In the genomic region with DNA sequence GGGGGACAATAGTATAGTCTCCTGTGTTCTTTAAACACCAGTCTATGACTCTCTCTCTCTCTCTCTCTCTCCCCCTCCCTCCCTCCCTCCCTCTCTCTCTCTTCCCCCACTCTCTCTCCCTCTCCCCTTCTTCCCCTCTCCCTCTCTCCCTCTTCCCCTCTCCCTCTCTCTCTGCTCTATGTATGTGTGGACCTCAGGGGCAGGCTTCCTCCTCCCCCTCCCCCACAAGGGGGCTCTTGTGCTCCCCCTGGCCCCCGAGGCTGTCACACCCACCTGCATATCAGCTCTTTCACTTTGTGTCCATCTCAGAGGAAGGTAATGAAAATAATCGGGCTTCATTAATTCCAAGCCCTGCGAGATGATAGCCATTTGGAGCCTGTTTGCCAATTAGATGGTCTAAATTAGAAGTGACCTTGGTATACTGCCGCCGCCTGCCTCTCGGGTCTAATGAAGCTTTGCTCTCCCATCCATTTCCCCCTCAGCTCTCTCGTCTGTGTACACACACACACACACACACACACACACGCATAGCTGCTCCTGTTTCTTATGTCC, we compare ENCODE assay signal across 21 mouse cellular contexts.
DNase-seq lines count a peak whose midpoint lies in the region; ATAC-seq and TF ChIP-seq lines count a peak whose summit lies in the region.
"Had no signal": no experiment of that assay in that cellular context is flagged by ENCODE, and none has a peak within 500 bp of the region (broad histone marks: within the 10 kb centered on the region; RNA-seq: fewer than 3 reads in every experiment).

No protein-coding gene starts in this region.

- intact Hi-C loops in heart, adult 2 months (cut with DNase I) = no loop called here
- intact Hi-C loops in left cerebral cortex, postnatal 10 days (cut with DNase I) = no loop called here

- no peak for TF ChIP-seq CTCF in MEL (IDR thresholded peaks at IDR 0.05 in 2 of 3, conservative IDR thresholded peaks at IDR 0.05 in 1 of 3; ENCODE audit: control insufficient read depth in 1 of 3, insufficient read depth in 1 of 3, low read depth in 2 of 3, low read length in 3 of 3, poor library complexity in 1 of 3, severe bottlenecking in 1 of 3)
- no peak for TF ChIP-seq CTCF in heart, adult 2 months (IDR thresholded peaks at IDR 0.05)

- peaks cover 3% of the 10 kb centered on the region; the same call in 1 of the 2 replicates for H3K9me3 ChIP-seq in forebrain, embryonic 11.5 days (ENCODE audit: control insufficient read depth, low read length)
- H3K9me3 ChIP-seq in forebrain, embryonic 10.5 days = peaks cover 20% of the 10 kb centered on the region
- no peaks in the 10 kb centered on the region for H3K9me3 ChIP-seq in MEL (replicated peaks; ENCODE audit: insufficient read depth, low read length)
- no peaks in the 10 kb centered on the region for H3K9me3 ChIP-seq in hindbrain, embryonic 13.5 days
- no peaks in the 10 kb centered on the region for H3K9me3 ChIP-seq in midbrain, embryonic 14.5 days (ENCODE audit: control insufficient read depth, low read length)
- H3K9me3 ChIP-seq: heart, embryonic 13.5 days; intestine, embryonic 15.5 days had no signal

- TF ChIP-seq EP300 in MEL (IDR thresholded peaks at IDR 0.05; ENCODE audit: low read depth in 1 of 2, low read length in 2 of 2) = no peak
- TF ChIP-seq EP300 in heart, adult 2 months (IDR thresholded peaks at IDR 0.05; ENCODE audit: insufficient read depth, low read depth, low read length) = no peak

- TF ChIP-seq RAD21 in MEL (IDR thresholded peaks at IDR 0.05; ENCODE audit: low read depth, low read length) = no peak

- WGBS in forebrain, embryonic 11.5 days = 62% methylated on average over 8 of the region's 8 CpGs
- 70% methylated on average over 8 of the region's 8 CpGs for WGBS in forebrain, embryonic 10.5 days
- WGBS in hindbrain, embryonic 13.5 days = 47% methylated on average over 8 of the region's 8 CpGs
- WGBS in midbrain, embryonic 14.5 days = 58% methylated on average over 8 of the region's 8 CpGs
- WGBS in heart, adult 2 months = 85% methylated on average over 8 of the region's 8 CpGs

- no peak overlapping the region for H3K4me3 ChIP-seq in forebrain, embryonic 11.5 days (ENCODE audit: low read depth, low read length)
- no peak overlapping the region for H3K4me3 ChIP-seq in forebrain, embryonic 10.5 days
- no peak overlapping the region for H3K4me3 ChIP-seq in MEL (ENCODE audit: control insufficient read depth in 1 of 2, insufficient read depth in 1 of 2, low read depth in 2 of 2, low read length in 2 of 2)
- H3K4me3 ChIP-seq in hindbrain, embryonic 13.5 days = no peak overlapping the region
- H3K4me3 ChIP-seq in midbrain, embryonic 14.5 days (replicated peaks; ENCODE audit: low read depth, low read length) = no peak overlapping the region
- H3K4me3 ChIP-seq in heart, adult 2 months = no peak overlapping the region
- H3K4me3 ChIP-seq: heart, embryonic 13.5 days; intestine, embryonic 15.5 days had no signal

- H3K9ac ChIP-seq in forebrain, embryonic 11.5 days (ENCODE audit: low read length) = no peak overlapping the region
- no peak overlapping the region for H3K9ac ChIP-seq in MEL (ENCODE audit: control insufficient read depth, low read depth, low read length, poor library complexity, severe bottlenecking)
- no peak overlapping the region for H3K9ac ChIP-seq in hindbrain, embryonic 13.5 days
- H3K9ac ChIP-seq in midbrain, embryonic 14.5 days (replicated peaks; ENCODE audit: low read length) = no peak overlapping the region
- no peak overlapping the region for H3K9ac ChIP-seq in heart, adult 2 months (ENCODE audit: low read depth, low read length)
- H3K9ac ChIP-seq: heart, embryonic 13.5 days; intestine, embryonic 15.5 days had no signal

- no peak for TF ChIP-seq POLR2A in MEL (IDR thresholded peaks at IDR 0.05; ENCODE audit: control insufficient read depth in 1 of 2, insufficient read depth in 1 of 2, low read depth in 1 of 2, low read length in 2 of 2, poor library complexity in 1 of 2)
- no peak for TF ChIP-seq POLR2A in heart, adult 2 months (IDR thresholded peaks at IDR 0.05; ENCODE audit: insufficient read depth, low read depth, low read length)

- no peaks in the 10 kb centered on the region; the same call in 1 of the 2 replicates for H3K79me2 ChIP-seq in MEL (ENCODE audit: control insufficient read depth, insufficient read depth, low read length, poor library complexity)
- H3K79me2 ChIP-seq in heart, adult 2 months (replicated peaks; ENCODE audit: control insufficient read depth, insufficient read depth, low read length) = no peaks in the 10 kb centered on the region

- no peak overlapping the region for H3K4me2 ChIP-seq in forebrain, embryonic 11.5 days (ENCODE audit: low read depth, low read length, severe bottlenecking)
- no peak overlapping the region for H3K4me2 ChIP-seq in hindbrain, embryonic 13.5 days
- no peak overlapping the region for H3K4me2 ChIP-seq in midbrain, embryonic 14.5 days (ENCODE audit: low read length)
- H3K4me2 ChIP-seq: heart, embryonic 13.5 days; intestine, embryonic 15.5 days had no signal

- no peaks in the 10 kb centered on the region for H3K27me3 ChIP-seq in forebrain, embryonic 11.5 days (ENCODE audit: control insufficient read depth, insufficient read depth, low read length)
- H3K27me3 ChIP-seq in forebrain, embryonic 10.5 days (ENCODE audit: poor library complexity, severe bottlenecking) = peaks cover 22% of the 10 kb centered on the region; the same call in 1 of the 2 replicates
- no peaks in the 10 kb centered on the region for H3K27me3 ChIP-seq in MEL (ENCODE audit: control insufficient read depth in 1 of 2, insufficient read depth in 2 of 2, low read length in 2 of 2)
- no peaks in the 10 kb centered on the region for H3K27me3 ChIP-seq in hindbrain, embryonic 13.5 days
- H3K27me3 ChIP-seq in midbrain, embryonic 14.5 days (ENCODE audit: control insufficient read depth, insufficient read depth, low read length) = no peaks in the 10 kb centered on the region
- no peaks in the 10 kb centered on the region for H3K27me3 ChIP-seq in heart, adult 2 months (ENCODE audit: control insufficient read depth, insufficient read depth, low read length)
- H3K27me3 ChIP-seq: heart, embryonic 13.5 days; intestine, embryonic 15.5 days had no signal

- H3K4me1 ChIP-seq in forebrain, embryonic 11.5 days (replicated peaks; ENCODE audit: control insufficient read depth, insufficient read depth, low read length) = peaks cover 13% of the 10 kb centered on the region
- peaks cover 53% of the 10 kb centered on the region for H3K4me1 ChIP-seq in forebrain, embryonic 10.5 days
- peaks cover 4 to 28% of the 10 kb centered on the region in 2 experiments for H3K4me1 ChIP-seq in MEL (ENCODE audit: control insufficient read depth in 1 of 2, insufficient read depth in 2 of 2, low read length in 2 of 2)
- peaks cover 49% of the 10 kb centered on the region for H3K4me1 ChIP-seq in hindbrain, embryonic 13.5 days (replicated peaks)
- H3K4me1 ChIP-seq in midbrain, embryonic 14.5 days (ENCODE audit: control insufficient read depth, insufficient read depth, low read length) = peaks cover 37% of the 10 kb centered on the region
- H3K4me1 ChIP-seq in heart, adult 2 months (ENCODE audit: control insufficient read depth, insufficient read depth, low read length) = no peaks in the 10 kb centered on the region

- H3K27ac ChIP-seq in forebrain, embryonic 11.5 days (ENCODE audit: low read depth, low read length) = no peak overlapping the region
- H3K27ac ChIP-seq in forebrain, embryonic 10.5 days = no peak overlapping the region
- H3K27ac ChIP-seq in MEL (ENCODE audit: control insufficient read depth, low read depth, low read length) = peak overlapping the region; percentile 92; the same call in 1 of the 2 replicates
- peak overlapping the region; percentile 81 for H3K27ac ChIP-seq in hindbrain, embryonic 13.5 days
- peak overlapping the region; percentile 82 for H3K27ac ChIP-seq in midbrain, embryonic 14.5 days (replicated peaks; ENCODE audit: low read depth, low read length)
- H3K27ac ChIP-seq in heart, adult 2 months = no peak overlapping the region
- H3K27ac ChIP-seq: heart, embryonic 13.5 days; intestine, embryonic 15.5 days had no signal

- peak; percentile 66 for DNase-seq in forebrain, embryonic 11.5 days (ENCODE audit: low spot score)
- DNase-seq in forebrain, embryonic 10.5 days (ENCODE audit: extremely low spot score, low spot score) = no peak
- DNase-seq in MEL (ENCODE audit: low read depth, low spot score) = no peak
- no peak for DNase-seq in midbrain, embryonic 14.5 days
- DNase-seq in heart, adult 2 months = no peak
- DNase-seq in left cerebral cortex, postnatal 10 days (ENCODE audit: extremely low spot score in 1 of 2, low spot score in 2 of 2) = no peak
- DNase-seq in urinary bladder, adult 2 months (ENCODE audit: low spot score) = no peak
- DNase-seq: adrenal gland, postnatal 36 days; cerebellum, adult 2 months; heart, adult 11 months; heart, postnatal 36 days; kidney, adult 9 months; kidney, postnatal 36 days; left cerebral cortex, postnatal 4 days; lung, adult 18-20 months; lung, postnatal 14 days; right cerebral cortex, postnatal 4 days; thymus, postnatal 14 days had no signal

- ATAC-seq in forebrain, embryonic 11.5 days (replicated peaks; ENCODE audit: low FRiP score) = peak; percentile 49; the same call in 1 of the 2 replicates
- ATAC-seq in hindbrain, embryonic 13.5 days (ENCODE audit: low FRiP score) = peak; percentile 25
- ATAC-seq in midbrain, embryonic 14.5 days (ENCODE audit: low FRiP score, low TSS enrichment) = no peak
- ATAC-seq: intestine, embryonic 15.5 days had no signal

- H3K36me3 ChIP-seq in forebrain, embryonic 11.5 days (ENCODE audit: control insufficient read depth, insufficient read depth, low read length) = no peaks in the 10 kb centered on the region; the same call in 1 of the 2 replicates
- H3K36me3 ChIP-seq in forebrain, embryonic 10.5 days (replicated peaks) = peaks cover 75% of the 10 kb centered on the region
- peaks cover 0 to 16% of the 10 kb centered on the region in 2 experiments; a peak in 2 of 4 replicates for H3K36me3 ChIP-seq in MEL (ENCODE audit: control insufficient read depth in 1 of 2, insufficient read depth in 2 of 2, low read length in 2 of 2)
- peaks cover 39% of the 10 kb centered on the region for H3K36me3 ChIP-seq in hindbrain, embryonic 13.5 days
- H3K36me3 ChIP-seq in midbrain, embryonic 14.5 days (ENCODE audit: control insufficient read depth, insufficient read depth, low read length) = peaks cover 43% of the 10 kb centered on the region
- no peaks in the 10 kb centered on the region for H3K36me3 ChIP-seq in heart, adult 2 months (ENCODE audit: control insufficient read depth, insufficient read depth, low read length)

TF ChIP-seq in MEL, 35 proteins besides CTCF, POLR2A, EP300 and RAD21 (continues in another document):
- no peak for TF ChIP-seq RCOR1 (IDR thresholded peaks at IDR 0.05; ENCODE audit: low read depth, low read length)
- TF ChIP-seq NRF1 (IDR thresholded peaks at IDR 0.05; ENCODE audit: insufficient read depth, low read depth, low read length, poor library complexity, severe bottlenecking) = no peak
- TF ChIP-seq E2F4 (IDR thresholded peaks at IDR 0.05; ENCODE audit: borderline replicate concordance, low read depth, low read length) = no peak
- TF ChIP-seq CHD1 (IDR thresholded peaks at IDR 0.05; ENCODE audit: low read depth, low read length) = no peak
- no peak for TF ChIP-seq MYB (IDR thresholded peaks at IDR 0.05; ENCODE audit: low read depth, low read length)
- no peak for TF ChIP-seq SMC3 (IDR thresholded peaks at IDR 0.05; ENCODE audit: low read depth, low read length)
- no peak for TF ChIP-seq SIN3A (IDR thresholded peaks at IDR 0.05; ENCODE audit: low read length)

Comparison
In these comparisons a context has a peak if more than half of its experiments do, and no peak if none do; other contexts are left out.
1. H3K27ac ChIP-seq: peak in MEL (single experiment), hindbrain, embryonic 13.5 days (single experiment) and midbrain, embryonic 14.5 days (single experiment); none in forebrain, embryonic 11.5 days (single experiment), forebrain, embryonic 10.5 days (single experiment) and heart, adult 2 months (single experiment).